Mouse (Mus musculus) spleen, adult 2 months (tissue): Measurements from ENCODE around the gene Anln.

Experiments used
- CTCF ChIP-seq: fragments of 200-500 bp; IDR thresholded peaks from 2 replicates; pipeline ENCODE4 v1.5.1; 2011; ENCODE audit warnings: mild to moderate bottlenecking, inconsistent platforms; ENCODE audit not compliant: insufficient read depth, insufficient read length, insufficient replicate concordance; ENCODE audit errors: extremely low read depth
- POLR2A ChIP-seq: fragments of 200-500 bp; IDR thresholded peaks from 2 replicates; pipeline ENCODE4 v1.6.1; 2011; ENCODE audit warnings: low read depth, low read length, inconsistent platforms

- TF ChIP-seq POLR2A, result no peak
- no peak for TF ChIP-seq CTCF
Observed at GRCm38 (mm10) chr9:22340331-22340730, 48.7 kb downstream of the Anln start.
